Mouse (Mus musculus) frontal cortex, postnatal 14 days (tissue): ENCODE measurements at regions not wholly inside any gene's neighbourhood (a gene's known extent, or its start where the extent isn't known, plus 50 kb on each side); places are given as distances from the start of the nearest gene placed in this dataset.

ENCODE experiments used
- DNase-seq, 2 experiments: peaks; one replicate each; pipeline ENCODE4 v3.0.0; 2022; ENCODE audit warnings: low spot score in 2 of 2

DNA sequence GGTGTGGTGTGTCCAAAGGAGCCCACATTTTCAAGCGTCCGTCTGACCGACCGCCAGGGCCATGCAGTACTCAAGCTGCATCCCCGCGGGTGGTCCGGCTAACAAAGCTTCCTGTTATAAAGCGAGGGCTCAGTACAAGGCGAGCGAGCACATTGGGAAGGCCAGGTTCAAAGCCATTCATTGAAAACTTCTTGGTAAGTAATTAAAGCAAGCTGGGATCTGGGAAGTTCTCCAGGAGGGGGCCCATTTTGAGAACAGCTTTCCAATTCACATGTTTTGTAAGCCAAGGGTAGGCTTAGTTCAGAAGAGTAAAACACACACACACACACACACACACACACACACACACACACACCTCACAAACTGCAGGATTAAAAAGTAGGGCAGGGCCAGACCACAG is 57.3 kb upstream of the Prep start:
- DNase-seq, result peak; percentile 13 to 42

GRCm38 (mm10) chr10:45009235-45009634 is 57.8 kb upstream of the Prep start:
- no peak for DNase-seq

GRCm38 (mm10) chr10:45004037-45004653 is 62.9 kb upstream of the Prep start:
- DNase-seq, result no peak

- DNase-seq, result no peak
Measured at GRCm38 (mm10) chr10:45003344-45003681, 63.7 kb upstream of the Prep start.

DNA sequence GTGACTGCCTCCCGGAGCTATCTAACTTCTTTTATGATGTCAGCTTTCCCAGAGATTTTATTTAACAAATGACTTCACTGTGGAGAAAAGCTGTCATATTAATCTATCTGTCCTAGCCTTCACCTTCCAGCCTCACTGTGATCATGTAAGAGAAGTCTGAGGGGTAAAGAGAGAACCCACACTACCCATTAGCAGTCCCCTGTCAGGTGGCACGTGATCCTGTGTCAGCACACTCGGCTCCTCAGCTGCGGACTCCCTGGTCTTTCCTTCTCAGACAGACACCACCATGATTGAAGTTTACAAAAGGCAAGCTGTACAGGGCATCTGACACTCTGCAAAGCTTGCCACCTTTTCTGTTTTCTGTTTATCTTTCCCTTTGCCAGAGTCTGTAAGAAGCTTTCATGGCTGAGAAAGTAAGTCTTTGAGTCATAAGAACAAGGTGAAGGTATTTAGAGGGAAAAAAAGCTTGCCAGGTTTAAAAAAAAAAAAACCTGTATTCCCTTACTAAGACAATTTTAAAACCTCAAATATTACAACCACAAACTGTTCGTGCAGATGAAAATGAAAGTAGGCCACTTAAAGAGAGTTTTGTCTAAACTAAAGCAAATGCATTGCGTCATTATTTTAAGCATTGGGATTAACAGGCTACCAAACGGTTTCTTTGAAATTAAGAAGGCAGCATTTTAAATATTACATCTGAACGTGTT is 64.2 kb upstream of the Prep start:
- no peak for DNase-seq

GRCm38 (mm10) chr10:45000873-45001859 is 65.8 kb upstream of the Prep start:
- DNase-seq, result peak in 1 of 2 experiments; percentile 37

GRCm38 (mm10) chr10:45000027-45000840 is 66.8 kb upstream of the Prep start:
- DNase-seq, result no peak

GRCm38 (mm10) chr10:44997906-44998289 is 69.1 kb upstream of the Prep start:
- no peak for DNase-seq

DNA sequence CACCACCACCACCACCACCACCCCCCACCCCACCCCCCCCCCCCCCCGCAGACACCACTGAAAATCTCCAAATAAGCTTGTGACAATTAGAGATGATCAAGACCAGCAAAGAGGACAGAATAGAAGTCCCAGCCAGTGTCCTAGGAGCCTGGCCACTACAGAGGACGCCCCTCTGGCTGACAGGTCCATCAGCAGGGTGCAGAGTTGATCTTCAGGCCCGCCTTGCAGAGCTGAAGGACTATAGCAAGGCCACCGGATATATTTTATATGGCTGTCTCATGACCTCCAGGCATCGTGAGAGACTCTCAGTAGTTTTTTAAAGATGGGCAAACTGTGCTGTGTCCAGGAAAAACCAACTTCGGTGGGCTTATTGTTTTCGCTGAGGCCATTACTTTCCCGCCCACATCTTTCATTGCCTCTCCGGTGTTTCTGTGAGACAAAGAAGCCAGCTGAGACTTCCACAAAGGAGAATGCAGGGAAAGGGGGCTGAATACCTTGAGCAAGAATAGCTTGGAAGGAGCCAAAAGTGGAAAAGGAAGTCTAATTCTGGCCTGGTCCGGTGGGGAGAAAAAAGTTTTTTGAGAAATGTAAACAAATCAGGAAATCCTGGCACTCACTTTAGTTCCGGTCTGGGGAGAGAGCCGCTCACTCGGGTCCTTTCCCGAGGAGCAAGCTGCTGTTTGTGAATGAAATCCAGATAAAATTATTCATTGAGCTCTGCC is 69.7 kb upstream of the Prep start:
- DNase-seq, result no peak

DNA sequence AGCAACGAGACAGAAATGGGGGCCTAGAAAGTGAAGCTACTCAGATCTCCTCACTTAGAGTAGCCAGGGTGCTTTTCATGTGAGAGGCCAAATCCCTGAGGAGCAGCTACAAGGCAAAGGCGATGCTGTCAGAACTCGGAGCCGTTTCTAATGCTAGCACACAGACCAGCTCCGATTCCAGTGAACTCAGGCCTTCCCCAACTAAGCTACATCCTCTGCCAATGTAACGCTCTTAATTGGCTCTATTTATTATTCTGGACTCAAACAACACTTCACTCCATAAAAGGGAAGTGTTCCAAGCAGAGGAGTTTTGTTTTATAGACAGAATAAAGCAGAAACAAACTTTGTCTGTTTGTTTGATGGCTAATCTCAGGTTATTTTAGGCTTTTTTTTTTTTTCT is 71.2 kb upstream of the Prep start:
- no peak for DNase-seq

DNA sequence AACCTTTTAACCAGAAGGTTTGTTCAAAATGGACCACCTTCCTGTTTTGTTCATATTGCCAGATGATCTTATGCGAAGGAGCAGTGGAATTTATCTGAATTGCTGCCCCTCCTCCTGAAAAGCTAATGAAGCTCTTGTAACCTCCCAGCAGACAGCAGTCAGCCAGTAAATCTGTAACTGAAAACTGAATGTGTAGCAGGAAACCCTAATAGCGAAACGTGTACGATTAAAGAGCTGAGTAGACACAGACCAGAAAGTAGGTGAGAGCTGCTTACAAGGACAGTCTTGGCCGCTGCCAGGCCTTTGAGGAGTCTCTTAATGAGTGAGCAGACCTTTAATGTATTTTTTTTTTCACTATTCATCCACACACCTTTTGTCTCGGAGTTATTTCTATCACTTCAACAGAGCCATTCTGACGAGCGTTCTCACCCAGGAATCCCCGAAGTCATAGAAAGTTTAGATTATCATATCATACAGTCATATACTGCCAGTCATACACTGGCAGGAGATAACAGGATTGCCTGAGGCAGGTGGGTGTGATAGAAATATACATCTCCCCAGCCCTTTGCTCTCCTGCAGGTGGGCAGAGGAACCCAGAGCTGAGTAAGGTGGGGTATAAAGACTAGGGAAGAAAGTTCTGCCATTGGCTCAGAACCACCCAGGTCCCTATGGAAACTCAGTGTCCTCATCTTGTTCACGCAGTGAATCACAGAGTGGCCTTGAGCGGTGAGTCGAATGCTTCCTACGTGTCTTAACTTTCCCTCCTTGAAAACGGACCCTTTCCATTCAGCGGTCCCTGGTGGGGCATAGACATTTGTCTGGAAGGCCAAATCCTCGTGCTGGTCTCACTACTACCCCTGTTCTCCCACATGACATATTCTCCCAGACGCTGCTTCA is 72.4 kb upstream of the Prep start:
- DNase-seq, result no peak

- no peak for DNase-seq
Measured at GRCm38 (mm10) chr10:44993470-44994260, 73.3 kb upstream of the Prep start.

GRCm38 (mm10) chr10:44989539-44989938 is 77.5 kb upstream of the Prep start:
- no peak for DNase-seq

- no peak for DNase-seq
Measured at GRCm38 (mm10) chr10:44988756-44989155, 78.2 kb upstream of the Prep start.

DNA sequence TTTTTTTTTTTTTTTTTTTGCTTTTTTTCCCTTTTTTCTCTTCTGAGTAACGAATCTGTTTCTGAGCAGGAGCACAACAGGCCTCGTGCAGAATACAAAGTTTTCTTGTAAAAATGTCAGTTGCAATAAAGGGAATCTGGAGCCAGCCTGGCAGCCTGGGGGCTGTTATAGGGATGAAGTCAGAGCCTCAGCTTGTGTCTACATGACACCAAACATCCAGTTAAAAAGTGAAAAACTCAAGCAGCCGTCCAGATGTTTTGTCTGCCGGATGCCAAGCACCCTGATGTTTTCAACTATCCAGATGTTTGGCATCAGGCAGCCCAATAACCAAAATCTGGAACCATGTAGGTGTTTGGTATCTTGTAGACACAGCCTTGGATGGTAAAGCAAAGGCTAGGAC is 79.4 kb upstream of the Prep start:
- no peak for DNase-seq

GRCm38 (mm10) chr10:44981913-44982312 is 85.1 kb upstream of the Prep start:
- DNase-seq, result no peak

GRCm38 (mm10) chr10:44976815-44977214 is 90.2 kb upstream of the Prep start:
- DNase-seq, result no peak

- DNase-seq, result no peak
Measured at GRCm38 (mm10) chr10:44971911-44972310, 95.1 kb upstream of the Prep start.

DNA sequence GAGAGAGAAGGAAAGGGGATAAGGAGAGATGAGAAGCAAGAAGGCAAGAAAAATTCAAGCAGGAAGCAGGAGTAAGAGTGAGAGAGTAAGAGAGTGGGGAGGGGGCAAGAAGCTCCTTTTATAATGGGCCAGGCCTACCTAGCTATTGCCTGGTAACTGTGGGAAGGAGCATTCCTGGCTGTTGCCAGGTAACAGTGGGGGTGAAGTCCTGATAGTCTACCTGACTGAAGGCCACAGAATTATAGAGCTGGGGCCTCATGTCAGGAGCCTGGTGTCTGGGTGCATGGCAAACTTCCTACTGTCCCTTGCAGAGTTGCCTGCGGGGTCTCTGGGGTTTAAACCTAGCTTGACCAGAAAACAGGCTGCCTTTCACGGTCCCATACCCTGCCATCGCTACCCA is 107.0 kb upstream of the Prep start:
- no peak for DNase-seq
